Mouse (Mus musculus) cerebellum, adult 2 months (tissue): Measurements from ENCODE around the gene Ccdc167. TPM values are rescaled to one million over a fixed set of nuclear protein-coding genes. Genes with fewer than 3 reads are reported as not detected.

Experiments used
- DNase-seq, 2 experiments: peaks; one replicate each; pipeline ENCODE4 v3.0.0; 2021
- H3K27ac ChIP-seq: fragments of 200-500 bp; 2 replicates; pipeline ENCODE4 v1.5.1; 2012; ENCODE audit warnings: low read length, control low read depth, inconsistent platforms; ENCODE audit not compliant: insufficient read depth
- H3K27me3 ChIP-seq: fragments of 200-500 bp; 2 replicates; pipeline ENCODE4 v1.6.1; 2012; ENCODE audit warnings: inconsistent platforms, mild to moderate bottlenecking, low read length, moderate library complexity; ENCODE audit not compliant: control insufficient read depth, insufficient read depth
- H3K4me1 ChIP-seq: fragments of 200-500 bp; 2 replicates; pipeline ENCODE4 v1.6.1; 2011; ENCODE audit warnings: low read length; ENCODE audit not compliant: control insufficient read depth, insufficient read depth
- H3K4me3 ChIP-seq: fragments of 200-500 bp; replicated peaks from 2 replicates; pipeline ENCODE3; 2011; ENCODE audit warnings: mild to moderate bottlenecking, low read depth, low read length, control low read depth; ENCODE audit not compliant: insufficient read depth
- CTCF ChIP-seq: fragments of 200-500 bp; IDR thresholded peaks from 2 replicates; pipeline ENCODE4 v1.5.1; 2011; ENCODE audit warnings: low read depth, mild to moderate bottlenecking, control low read depth, low read length, moderate library complexity, borderline replicate concordance; ENCODE audit not compliant: insufficient read depth
- POLR2A ChIP-seq: fragments of 200-500 bp; IDR thresholded peaks from 2 replicates; pipeline ENCODE4 v1.6.1; 2011; ENCODE audit warnings: low read length, control low read depth, borderline replicate concordance; ENCODE audit not compliant: insufficient read depth
- WGBS: fragments of 180-500 bp; shearing (Covaris S2); methylation state at CpG from one replicate; pipeline ENCODE4 v1.1.7; 2018; 5-methylcytosine and 5-hydroxymethylcytosine counted together
- polyA plus RNA-seq: library from polyadenylated mRNA; depleted of rRNA; stranded (reverse); fragments of >200 nt; gene quantifications from 2 replicates; pipeline ENCODE4 v1.2.3, GENCODE M21; 2012

Gene Ccdc167
- polyA plus RNA-seq, 1 experiment: 25.9 TPM

DNA sequence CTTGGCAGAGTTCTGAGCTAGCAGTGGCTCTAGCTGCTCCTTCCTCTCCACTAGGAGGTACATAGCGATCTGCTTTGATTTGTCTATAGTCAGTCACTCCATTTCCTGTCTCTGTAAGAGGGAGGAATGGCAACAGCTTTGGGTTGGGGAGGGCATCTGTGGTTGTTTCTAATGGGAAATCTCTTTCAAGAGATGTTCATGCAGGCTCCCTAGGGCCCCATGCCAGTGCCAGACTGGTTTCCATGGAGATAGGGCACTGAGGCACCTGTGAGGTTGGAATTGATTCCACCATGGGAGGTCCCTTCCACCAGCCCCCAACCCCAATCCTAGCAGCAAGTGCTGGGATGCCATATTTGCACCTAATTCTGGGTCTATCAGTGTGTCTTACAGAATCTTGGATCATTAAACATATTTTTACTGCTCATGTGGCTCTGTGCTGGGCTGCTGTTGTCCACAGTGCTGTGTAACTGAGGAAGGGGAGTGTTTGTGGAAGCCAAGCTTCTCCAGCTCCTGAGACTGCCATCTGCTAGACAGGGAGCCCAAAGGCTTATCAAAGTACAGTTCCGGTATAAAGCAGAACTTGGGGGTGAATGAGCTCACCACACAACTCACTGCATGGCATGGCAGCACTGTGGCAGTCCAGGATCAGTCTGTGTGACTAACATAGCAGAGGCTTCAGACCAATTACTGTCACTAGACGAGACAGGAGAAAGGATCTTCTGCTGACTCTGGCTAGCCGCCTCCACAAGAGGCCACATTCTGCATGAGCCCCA lies 13.7 kb downstream of the Ccdc167 start:
- Histone ChIP-seq H3K27me3 (no peaks in the 10 kb centered on the region), H3K4me3 (no peak overlapping the region), H3K4me1 (peaks cover 24% of the 10 kb centered on the region), H3K27ac (no peak overlapping the region; the same call in 1 of the 2 replicates)
- 35% methylated on average over 4 of the region's 4 CpGs for WGBS
- DNase-seq: no peak
- TF ChIP-seq CTCF: no peak
- TF ChIP-seq POLR2A: 0 out of 2 replicates have a peak, but pooled peaks have one; percentile 13

DNA sequence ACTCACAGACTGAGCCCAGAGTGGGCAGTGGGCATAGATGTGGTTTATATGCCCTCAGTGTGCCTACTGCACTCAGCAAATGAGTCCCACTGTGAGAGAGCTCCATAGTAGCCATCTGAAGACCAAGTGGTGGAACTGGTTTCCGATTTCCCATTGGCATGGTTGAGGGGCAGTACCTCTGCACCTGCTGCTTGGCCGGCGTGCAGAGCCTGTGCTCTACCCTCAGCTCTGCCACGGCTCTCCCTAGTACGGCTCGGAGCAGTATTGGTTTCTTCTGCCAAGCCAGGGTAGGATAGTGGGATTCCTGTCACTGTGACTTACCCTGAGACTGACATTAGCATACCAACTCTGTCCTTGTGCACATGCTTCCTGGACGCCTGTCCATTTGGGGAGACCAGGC lies 16.3 kb downstream of the Ccdc167 start:
- Histone ChIP-seq H3K4me1 (peaks cover 23% of the 10 kb centered on the region), H3K4me3 (no peak overlapping the region), H3K27ac (no peak overlapping the region), H3K27me3 (no peaks in the 10 kb centered on the region)
- no peak for DNase-seq
- no peak for TF ChIP-seq POLR2A
- TF ChIP-seq CTCF: no peak
- WGBS: 78% methylated on average over 7 of the region's 7 CpGs

DNA sequence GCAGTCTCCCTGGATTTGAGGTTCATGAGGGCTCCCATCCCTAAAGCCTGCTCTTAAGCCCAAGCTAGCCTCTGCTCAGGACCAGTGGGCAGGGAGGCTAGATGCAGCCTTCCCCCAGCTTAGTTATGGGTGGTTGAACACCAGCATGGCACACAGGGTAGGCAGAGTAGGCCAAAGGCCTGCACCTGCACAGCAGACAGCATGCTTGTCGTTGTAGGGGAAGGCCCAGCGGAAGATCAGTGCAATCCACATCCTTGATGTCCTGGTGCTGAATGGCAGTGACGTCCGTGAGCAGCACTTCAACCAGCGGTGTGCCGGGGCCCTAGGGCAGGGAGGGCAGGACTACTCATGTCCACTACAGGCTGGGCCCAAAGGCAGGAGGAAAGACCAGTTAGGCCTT lies 18.4 kb downstream of the Ccdc167 start:
- no peaks in the 10 kb centered on the region for H3K27me3 ChIP-seq
- H3K4me3 ChIP-seq: no peak overlapping the region
- peaks cover 17% of the 10 kb centered on the region for H3K4me1 ChIP-seq
- no peak for DNase-seq
- TF ChIP-seq POLR2A (no peak), CTCF (no peak)
- 88% methylated on average over 6 of the region's 6 CpGs for WGBS
- H3K27ac ChIP-seq: no peak overlapping the region

DNA sequence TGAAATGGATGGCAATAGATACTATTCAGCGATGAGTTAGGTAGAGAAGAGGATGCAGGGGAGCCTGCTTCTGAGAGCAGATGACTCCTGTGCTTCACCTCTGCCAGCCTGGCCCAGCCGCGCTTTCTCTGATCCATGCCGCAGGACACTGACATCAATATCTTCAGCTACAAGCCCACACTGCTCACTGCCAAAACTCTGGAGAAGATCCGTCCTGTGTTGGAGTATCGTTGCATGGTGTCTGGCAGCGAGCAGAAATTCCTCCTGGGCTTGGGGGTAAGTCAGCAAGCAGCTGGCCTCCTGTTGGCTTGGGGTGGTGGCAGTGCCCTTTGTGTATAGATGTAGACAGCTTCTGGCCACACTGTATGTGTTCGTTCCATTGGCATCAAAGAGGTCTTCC lies 19.9 kb downstream of the Ccdc167 start:
- no peaks in the 10 kb centered on the region for H3K27me3 ChIP-seq
- H3K27ac ChIP-seq: no peak overlapping the region
- H3K4me1 ChIP-seq: peaks cover 3% of the 10 kb centered on the region; the same call in 1 of the 2 replicates
- no peak for TF ChIP-seq CTCF
- no peak for TF ChIP-seq POLR2A
- DNase-seq: no peak
- WGBS: 43% methylated on average over 8 of the region's 8 CpGs
- no peak overlapping the region for H3K4me3 ChIP-seq

DNA sequence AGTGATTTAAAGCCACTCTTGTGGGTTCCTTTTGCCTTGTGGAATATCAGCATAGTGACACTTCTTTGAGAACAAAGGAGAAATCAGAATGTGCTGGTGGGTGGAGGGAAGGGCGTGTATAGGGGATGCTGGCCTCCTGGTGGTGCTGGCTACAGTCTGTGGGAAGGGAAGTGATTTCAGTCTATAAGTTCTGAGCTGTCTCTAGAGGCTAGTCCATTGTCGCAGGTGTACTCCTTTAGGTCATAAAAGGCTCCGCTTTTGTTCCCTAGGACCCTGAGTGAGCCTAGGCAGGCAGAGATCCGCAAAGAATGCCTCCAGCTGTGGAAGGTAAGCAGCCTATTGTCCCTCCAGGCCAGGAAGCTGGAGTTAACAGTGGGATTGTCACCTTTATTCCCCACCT lies 22.3 kb downstream of the Ccdc167 start:
- DNase-seq: no peak
- no peak for TF ChIP-seq POLR2A
- no peak for TF ChIP-seq CTCF
- WGBS: 94% methylated on average over 4 of the region's 4 CpGs
- H3K4me1 ChIP-seq: peaks cover 7% of the 10 kb centered on the region
- H3K4me3 ChIP-seq: no peak overlapping the region
- H3K27ac ChIP-seq: no peak overlapping the region
- H3K27me3 ChIP-seq: no peaks in the 10 kb centered on the region

DNA sequence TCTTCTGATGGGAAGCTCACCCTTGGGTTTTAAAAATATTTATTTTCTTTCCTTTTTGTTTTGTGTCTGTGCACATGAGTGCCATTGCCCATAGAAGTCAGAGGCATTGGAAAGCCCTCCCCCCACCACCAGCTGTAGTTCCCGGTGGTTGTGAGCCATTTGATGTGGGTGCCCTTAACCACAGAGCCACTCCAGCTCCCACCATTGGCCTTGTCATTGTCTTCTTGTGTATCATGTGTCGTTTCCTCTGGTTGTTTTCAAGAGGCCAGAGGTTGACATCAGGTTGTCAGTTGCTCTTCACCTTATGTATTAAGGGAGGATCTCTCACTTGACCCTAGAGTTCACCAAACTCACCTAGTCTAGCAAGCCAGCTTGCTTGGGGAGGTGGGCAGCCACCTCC lies 23.3 kb downstream of the Ccdc167 start:
- no peaks in the 10 kb centered on the region for H3K27me3 ChIP-seq
- no peak overlapping the region for H3K4me3 ChIP-seq
- peaks cover 8% of the 10 kb centered on the region for H3K4me1 ChIP-seq
- no peak for TF ChIP-seq POLR2A
- TF ChIP-seq CTCF: no peak
- WGBS: 79% methylated on average over 2 of the region's 2 CpGs
- no peak overlapping the region for H3K27ac ChIP-seq
- no peak for DNase-seq

DNA sequence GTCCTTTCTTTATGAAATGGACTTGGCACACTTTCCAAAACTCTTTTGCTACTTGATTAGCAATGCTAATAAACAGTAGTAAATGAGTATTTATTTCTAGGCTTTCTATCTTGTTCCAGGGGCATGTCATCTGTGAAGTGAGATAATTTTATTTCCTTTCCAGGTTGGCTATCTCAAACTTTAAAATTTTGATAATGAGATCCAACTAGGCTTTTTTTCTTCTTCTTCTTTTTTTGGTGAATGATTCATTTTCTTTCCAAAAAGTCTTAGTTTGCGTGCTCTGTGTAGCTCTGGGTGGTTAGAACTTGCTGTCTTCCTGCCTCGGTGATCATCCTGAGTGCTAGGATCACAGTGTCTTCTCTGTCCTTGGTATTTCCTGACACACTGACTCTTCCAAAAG lies 24.0 kb downstream of the Ccdc167 start:
- no peaks in the 10 kb centered on the region for H3K27me3 ChIP-seq
- WGBS: 99% methylated on average over 2 of the region's 2 CpGs
- no peak for DNase-seq
- no peak overlapping the region for H3K4me3 ChIP-seq
- no peak for TF ChIP-seq POLR2A
- no peak overlapping the region for H3K27ac ChIP-seq
- H3K4me1 ChIP-seq: peaks cover 9% of the 10 kb centered on the region

DNA sequence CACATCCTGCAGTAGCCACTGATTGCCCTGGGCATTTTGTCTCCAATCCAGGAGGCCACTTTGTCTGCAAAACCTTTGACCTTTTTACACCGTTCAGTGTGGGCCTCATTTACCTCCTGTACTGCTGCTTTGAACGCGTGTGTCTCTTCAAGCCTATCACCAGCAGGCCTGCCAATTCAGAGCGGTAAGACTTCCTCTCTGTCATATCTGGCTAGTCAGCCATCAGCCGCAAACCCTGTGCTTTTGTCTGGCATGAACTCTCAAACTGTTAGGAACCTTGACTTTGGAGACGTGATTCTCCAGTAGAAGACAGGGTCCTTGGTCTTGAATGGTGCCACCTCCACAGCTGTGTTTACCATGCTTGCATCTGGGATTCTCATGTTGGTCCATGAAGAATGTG lies 26.6 kb downstream of the Ccdc167 start:
- H3K4me3 ChIP-seq: no peak overlapping the region
- no peak for TF ChIP-seq CTCF
- TF ChIP-seq POLR2A: no peak
- H3K4me1 ChIP-seq: peaks cover 12% of the 10 kb centered on the region
- no peak overlapping the region for H3K27ac ChIP-seq
- DNase-seq: no peak
- H3K27me3 ChIP-seq: no peaks in the 10 kb centered on the region
- WGBS: 72% methylated on average over 6 of the region's 6 CpGs
